Mouse (Mus musculus) midbrain, embryonic 10.5 days (tissue): ENCODE measurements at regions not wholly inside any gene's neighbourhood (a gene's known extent, or its start where the extent isn't known, plus 50 kb on each side); places are given as distances from the start of the nearest gene placed in this dataset. TPM values are rescaled to one million over a fixed set of nuclear protein-coding genes. Genes with fewer than 3 reads are reported as not detected.

Source experiments
- DNase-seq: peaks from one replicate; pipeline ENCODE4 v3.0.0-alpha.2; 2017; ENCODE audit warnings: low spot score
- H3K27ac ChIP-seq: fragments of 300-500 bp; sonication (generic); replicated peaks from 2 replicates; pipeline ENCODE4 v1.5.1; 2016; ENCODE audit warnings: mild to moderate bottlenecking
- H3K27me3 ChIP-seq: fragments of 300-500 bp; sonication (generic); 2 replicates; pipeline ENCODE4 v1.6.1; 2016; ENCODE audit warnings: low read depth, mild to moderate bottlenecking; ENCODE audit not compliant: poor library complexity, severe bottlenecking
- H3K36me3 ChIP-seq: fragments of 300-500 bp; sonication (generic); 2 replicates; pipeline ENCODE4 v1.6.1; 2016; ENCODE audit warnings: mild to moderate bottlenecking, moderate library complexity
- H3K4me1 ChIP-seq: fragments of 300-500 bp; sonication (generic); 2 replicates; pipeline ENCODE4 v1.6.1; 2016
- H3K4me3 ChIP-seq: fragments of 300-500 bp; sonication (generic); 2 replicates; pipeline ENCODE4 v1.5.1; 2016; ENCODE audit warnings: mild to moderate bottlenecking, moderate library complexity
- H3K9me3 ChIP-seq: fragments of 300-500 bp; sonication (generic); replicated peaks from 2 replicates; pipeline ENCODE4 v1.6.1; 2016; ENCODE audit warnings: mild to moderate bottlenecking
- WGBS: fragments of 180-500 bp; shearing (Covaris S2); methylation state at CpG from one replicate; pipeline ENCODE4 v1.1.7; 2016; 5-methylcytosine and 5-hydroxymethylcytosine counted together
- microRNA-seq: library from miRNA; unstranded; fragments of <30 nt; microRNA quantifications from one replicate; pipeline ENCODE4, GENCODE M21; 2017

DNA sequence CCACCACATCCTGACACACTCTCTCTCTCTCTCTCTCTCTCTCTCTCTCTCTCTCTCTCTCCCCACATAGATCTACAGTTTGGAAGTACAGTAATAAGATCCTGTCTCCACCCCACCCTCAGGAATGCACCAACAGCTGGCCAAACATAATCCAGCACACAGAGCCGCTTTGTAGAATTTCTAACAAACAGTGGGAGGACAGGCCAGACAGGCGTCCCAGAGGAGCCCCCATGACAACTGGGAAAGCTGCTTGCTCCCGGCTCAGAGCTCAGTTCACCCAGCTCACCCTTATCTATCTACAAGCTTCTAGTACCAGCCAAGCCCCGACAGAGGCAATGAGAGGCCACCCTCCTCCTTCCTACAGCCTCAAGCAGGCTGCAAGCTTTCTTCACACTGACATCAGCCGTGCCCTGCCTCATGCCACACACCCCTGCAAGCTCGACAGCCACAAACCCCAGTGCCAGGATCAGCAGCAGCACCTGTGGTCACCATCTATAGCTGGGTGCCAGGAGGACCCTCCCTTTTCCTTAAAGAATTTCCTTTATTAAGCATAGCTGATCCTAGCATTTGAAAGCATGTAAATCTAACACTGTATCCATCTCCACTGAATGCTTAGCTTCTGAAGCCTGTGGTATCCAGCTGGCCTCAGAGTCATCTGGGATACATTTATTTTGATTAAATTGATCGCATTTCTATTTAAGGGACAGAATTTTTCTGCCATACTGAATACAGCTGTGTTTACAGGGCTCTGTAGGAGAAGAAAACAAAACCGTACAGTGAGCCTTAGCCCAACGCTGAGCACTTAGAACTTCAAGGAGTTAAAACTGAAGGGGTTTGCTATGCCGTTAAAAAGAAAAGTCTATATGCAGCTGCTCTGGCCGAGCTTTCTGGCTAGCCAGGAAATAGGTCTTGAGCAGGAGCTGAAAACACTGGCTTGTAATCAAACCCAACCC is 160.9 kb downstream of the Gm11361 start:
- 35% methylated on average over 11 of the region's 11 CpGs for WGBS
- Histone ChIP-seq H3K36me3 (no peaks in the 10 kb centered on the region), H3K27me3 (no peaks in the 10 kb centered on the region), H3K27ac (peak overlapping the region; percentile 89), H3K9me3 (no peaks in the 10 kb centered on the region), H3K4me1 (peaks cover 68% of the 10 kb centered on the region), H3K4me3 (peak overlapping the region; percentile 33)
- peak; percentile 62 for DNase-seq

DNA sequence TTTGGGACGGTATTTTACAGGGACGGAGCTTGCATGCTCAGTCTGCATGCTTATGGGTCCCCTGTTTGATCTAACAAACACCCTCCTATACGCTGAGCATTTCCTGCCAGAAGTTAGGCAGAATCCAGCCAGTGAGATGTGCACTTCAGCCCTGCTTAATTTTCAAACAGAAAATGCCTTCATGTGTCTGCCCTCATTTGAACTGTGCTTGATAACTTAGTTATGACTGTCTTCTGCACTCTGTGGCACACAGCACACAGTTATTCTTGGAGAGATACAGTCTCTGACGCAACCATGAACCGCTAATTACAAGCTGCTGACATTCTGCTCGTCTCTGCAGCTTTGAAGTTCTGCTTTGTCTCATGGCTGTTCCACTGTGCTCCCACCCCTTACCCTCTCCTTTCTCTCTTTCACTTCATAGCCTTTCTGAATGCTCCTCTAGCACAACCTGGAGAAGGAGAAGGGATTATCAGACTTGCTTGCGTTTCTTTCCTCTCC is 160.2 kb downstream of the Gm11361 start:
- Histone ChIP-seq H3K9me3 (no peaks in the 10 kb centered on the region), H3K36me3 (no peaks in the 10 kb centered on the region), H3K27me3 (no peaks in the 10 kb centered on the region), H3K27ac (peak overlapping the region; percentile 89), H3K4me1 (peaks cover 68% of the 10 kb centered on the region), H3K4me3 (peak overlapping the region; percentile 33)
- WGBS = 28% methylated on average over 7 of the region's 7 CpGs
- DNase-seq = no peak

DNA sequence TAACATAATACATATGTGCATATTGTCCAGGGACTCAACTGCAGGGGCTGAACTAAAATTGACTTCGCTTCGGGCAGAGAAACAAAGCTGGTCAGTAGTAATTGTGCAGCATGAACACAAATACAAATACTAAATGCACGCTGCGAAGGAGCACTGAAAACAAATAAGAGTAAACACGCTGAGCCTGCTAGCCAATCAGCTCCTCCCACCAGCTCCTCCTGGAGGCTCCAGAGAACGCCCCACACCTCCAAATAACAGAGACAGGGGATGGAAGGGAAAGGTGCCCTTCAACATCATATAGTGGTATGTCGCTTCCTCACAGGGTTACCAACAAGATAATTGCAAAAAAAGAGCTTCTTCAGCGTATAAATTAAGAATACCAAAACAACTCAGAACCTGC is 159.6 kb downstream of the Gm11361 start:
- Histone ChIP-seq H3K4me3 (peak overlapping the region; percentile 33; the same call in 1 of the 2 replicates), H3K9me3 (no peaks in the 10 kb centered on the region), H3K36me3 (no peaks in the 10 kb centered on the region), H3K27ac (peak overlapping the region; percentile 89), H3K4me1 (peaks cover 68% of the 10 kb centered on the region), H3K27me3 (no peaks in the 10 kb centered on the region)
- DNase-seq = peak; percentile 24
- 34% methylated on average over 8 of the region's 8 CpGs for WGBS

DNA sequence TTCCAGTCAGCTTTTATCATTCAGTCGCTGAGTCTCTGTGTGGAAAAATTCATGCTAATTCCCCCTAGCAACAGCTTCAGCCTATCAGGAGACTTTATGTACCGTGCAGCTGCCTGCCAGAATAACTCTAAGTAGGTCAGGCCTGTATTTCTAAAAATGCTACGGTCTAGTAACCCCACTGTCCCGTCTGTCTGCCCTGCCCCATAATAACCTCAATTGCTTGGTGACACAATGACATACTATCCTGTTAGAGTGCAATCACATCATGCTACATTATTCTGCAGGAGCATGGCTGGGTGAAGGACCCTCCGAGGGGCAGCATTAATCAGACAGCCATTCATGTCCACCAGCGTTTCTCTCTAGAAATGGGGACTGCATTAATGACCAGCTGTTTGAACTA is 158.9 kb downstream of the Gm11361 start:
- WGBS = 11% methylated on average over 6 of the region's 6 CpGs
- peak overlapping the region; percentile 33 for H3K4me3 ChIP-seq
- no peaks in the 10 kb centered on the region for H3K27me3 ChIP-seq
- peaks cover 68% of the 10 kb centered on the region for H3K4me1 ChIP-seq
- H3K36me3 ChIP-seq = no peaks in the 10 kb centered on the region
- DNase-seq = peak; percentile 67
- H3K9me3 ChIP-seq = no peaks in the 10 kb centered on the region
- H3K27ac ChIP-seq = peak overlapping the region; percentile 89

DNA sequence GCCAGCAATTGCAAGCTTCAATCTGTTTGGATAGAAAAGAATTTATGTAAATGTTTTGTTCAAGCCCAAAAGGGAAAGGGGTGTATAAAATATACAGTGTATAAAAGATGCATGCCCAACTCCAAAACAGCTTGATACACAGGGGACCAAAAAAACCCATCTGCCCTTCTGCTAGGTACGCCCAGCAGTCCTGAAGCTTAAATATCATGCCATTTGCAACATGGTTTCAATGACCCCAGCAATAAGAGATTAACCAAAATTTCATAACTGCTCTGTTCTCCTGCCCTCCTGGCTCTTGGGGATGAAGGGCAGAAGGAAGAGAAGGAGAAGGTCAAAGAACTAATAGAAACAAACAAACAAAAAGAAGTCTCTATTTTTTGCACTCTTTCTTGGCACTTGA is 158.4 kb downstream of the Gm11361 start:
- no peaks in the 10 kb centered on the region for H3K9me3 ChIP-seq
- H3K27ac ChIP-seq = peak overlapping the region; percentile 89
- no peaks in the 10 kb centered on the region for H3K27me3 ChIP-seq
- H3K36me3 ChIP-seq = no peaks in the 10 kb centered on the region
- WGBS = 40% methylated on average over 1 of the region's 1 CpGs
- DNase-seq = no peak
- peak overlapping the region; percentile 33; the same call in 1 of the 2 replicates for H3K4me3 ChIP-seq
- H3K4me1 ChIP-seq = peaks cover 73% of the 10 kb centered on the region

DNA sequence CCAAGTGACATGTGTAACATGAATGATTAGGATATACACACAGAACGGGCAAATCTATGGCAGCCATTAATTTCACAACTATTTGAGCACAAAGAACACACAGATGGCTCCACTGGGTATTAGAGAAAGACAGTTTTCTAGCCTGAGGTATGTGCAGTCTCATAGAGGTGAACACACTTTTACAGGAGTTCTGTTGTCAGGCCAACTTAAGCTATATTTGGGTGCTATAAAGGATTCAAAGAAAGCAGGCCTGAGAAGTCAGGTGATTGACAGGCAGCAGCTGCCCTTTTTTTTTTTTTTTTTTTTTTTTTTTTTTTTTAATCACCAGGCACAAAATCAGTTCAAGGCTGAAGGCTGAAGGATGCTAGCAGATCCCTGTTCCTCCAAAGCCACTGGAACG is 153.0 kb downstream of the Gm11361 start:
- no peak overlapping the region for H3K4me3 ChIP-seq
- no peaks in the 10 kb centered on the region for H3K27me3 ChIP-seq
- DNase-seq = no peak
- H3K9me3 ChIP-seq = no peaks in the 10 kb centered on the region
- H3K36me3 ChIP-seq = no peaks in the 10 kb centered on the region
- H3K27ac ChIP-seq = peak overlapping the region; percentile 46
- 64% methylated on average over 2 of the region's 2 CpGs for WGBS
- H3K4me1 ChIP-seq = peaks cover 45% of the 10 kb centered on the region

DNA sequence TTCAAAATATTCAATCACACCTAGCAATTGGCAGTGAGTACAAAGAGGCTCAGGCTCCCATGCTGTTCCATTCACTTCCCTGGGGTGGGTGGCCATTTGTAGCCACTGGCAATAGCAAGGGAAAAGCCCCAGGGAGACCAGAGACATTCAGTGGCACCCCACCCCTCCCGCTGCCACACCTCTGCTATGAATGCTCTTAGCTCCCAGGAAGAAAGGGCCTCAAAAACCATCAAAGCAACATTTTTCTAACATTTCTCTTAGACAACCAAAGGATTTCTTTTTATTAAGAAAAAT is 152.2 kb downstream of the Gm11361 start:
- 16% methylated on average over 1 of the region's 1 CpGs for WGBS
- H3K4me3 ChIP-seq = no peak overlapping the region
- H3K4me1 ChIP-seq = peaks cover 37% of the 10 kb centered on the region
- no peak for DNase-seq
- H3K9me3 ChIP-seq = no peaks in the 10 kb centered on the region
- no peaks in the 10 kb centered on the region for H3K36me3 ChIP-seq
- H3K27me3 ChIP-seq = no peaks in the 10 kb centered on the region
- peak overlapping the region; percentile 72 for H3K27ac ChIP-seq

DNA sequence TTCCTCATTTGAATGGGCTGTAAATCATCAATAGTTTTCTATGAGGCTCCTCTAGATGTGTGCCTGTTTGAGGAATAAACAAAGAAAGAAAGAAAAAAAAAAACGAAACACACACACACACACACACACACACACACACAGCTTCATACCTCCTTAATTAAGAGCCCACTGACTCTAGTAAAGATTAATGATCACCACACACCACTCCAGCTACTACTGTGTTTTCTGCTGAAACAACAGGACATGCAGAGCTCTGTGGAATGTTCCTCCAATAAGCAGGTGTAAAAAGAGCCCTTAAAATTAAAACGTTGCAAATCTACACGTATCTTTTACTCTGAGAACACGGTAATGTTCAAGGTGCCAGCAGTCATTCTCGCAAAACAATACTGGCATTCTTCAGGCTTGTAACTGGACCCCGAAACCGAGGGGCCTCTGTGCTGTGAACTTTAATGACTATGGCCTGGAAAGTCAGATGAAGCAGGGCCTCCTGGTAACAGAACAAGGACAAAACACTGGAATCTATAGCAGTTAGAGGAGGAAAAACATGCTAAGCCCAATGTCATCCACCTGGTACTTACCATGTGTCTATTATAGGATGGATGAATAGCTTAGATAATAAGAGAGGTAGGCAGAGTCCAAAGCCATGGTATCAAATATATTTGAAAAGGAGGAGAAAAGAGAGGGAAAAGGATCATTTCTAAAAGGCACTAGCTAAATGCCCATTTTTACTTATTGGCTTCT is 151.7 kb downstream of the Gm11361 start:
- Histone ChIP-seq H3K36me3 (no peaks in the 10 kb centered on the region), H3K4me3 (no peak overlapping the region), H3K27me3 (no peaks in the 10 kb centered on the region), H3K27ac (peak overlapping the region; percentile 72), H3K4me1 (peaks cover 34% of the 10 kb centered on the region), H3K9me3 (no peaks in the 10 kb centered on the region)
- no peak for DNase-seq
- WGBS = 54% methylated on average over 7 of the region's 7 CpGs

DNA sequence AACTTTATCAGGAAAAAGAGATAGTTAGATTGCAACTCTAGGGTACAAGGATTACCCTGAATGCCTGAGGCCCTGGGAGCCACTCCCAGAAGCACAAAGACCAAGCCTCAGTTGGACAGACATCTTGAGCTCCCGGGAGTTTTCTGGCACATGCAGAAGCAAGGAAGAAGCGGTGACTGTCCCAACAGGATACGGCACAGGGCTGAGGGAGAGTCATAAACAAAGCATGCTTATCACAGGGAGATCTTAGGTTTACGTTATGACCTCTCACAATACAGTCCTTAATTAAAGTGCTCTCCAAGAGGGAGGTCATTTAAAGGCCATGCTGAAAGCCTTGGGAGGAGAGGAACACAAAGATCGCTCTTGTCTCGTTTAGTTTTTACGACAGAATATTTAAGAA is 143.1 kb downstream of the Gm11361 start:
- DNase-seq = no peak
- Histone ChIP-seq H3K9me3 (no peaks in the 10 kb centered on the region), H3K4me1 (peaks cover 3% of the 10 kb centered on the region; the same call in 1 of the 2 replicates), H3K4me3 (no peak overlapping the region), H3K36me3 (no peaks in the 10 kb centered on the region), H3K27me3 (no peaks in the 10 kb centered on the region), H3K27ac (peak overlapping the region; percentile 52)
- 63% methylated on average over 7 of the region's 7 CpGs for WGBS

Small RNAs in the stretch of these regions (microRNA-seq; reads per million reads assigned to microRNA genes)
- not detected for gene Mir6368
